Mouse (Mus musculus): ENCODE results near the gene Eml6. TPM values are rescaled to one million over a fixed set of nuclear protein-coding genes. Genes with fewer than 3 reads are reported as not detected.
"Not testable (repeated sequence)": the region's sequence is repeated elsewhere in the genome, so short reads cannot be mapped to it uniquely, and the experiment has no call there.

Eml6 gene
- polyA plus RNA-seq, 1 experiment: 39.6 TPM

DNA sequence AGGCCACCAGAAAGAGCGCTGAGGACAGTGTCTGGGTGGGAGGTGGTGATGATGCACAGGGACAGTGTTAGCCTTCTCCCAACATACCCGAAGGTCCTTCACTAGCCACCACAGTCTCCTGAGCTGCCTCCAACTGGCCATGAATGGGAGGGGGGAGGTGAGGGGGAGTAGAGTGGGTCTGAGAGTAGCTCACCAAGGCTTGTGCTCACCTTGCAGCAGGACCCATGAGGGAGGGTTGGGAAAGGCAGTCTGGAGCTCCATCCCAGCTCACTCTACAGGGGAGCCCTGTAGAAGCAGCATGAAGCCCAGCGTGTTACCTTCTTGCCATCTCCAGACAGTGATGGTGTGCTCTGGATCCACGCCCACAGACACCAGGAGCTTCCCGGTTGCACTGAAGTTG lies 267.2 kb downstream of the Eml6 start:
- DNase-seq (ENCODE audit: extremely low spot score in 1 of 2, low spot score in 1 of 2): no peak

DNA sequence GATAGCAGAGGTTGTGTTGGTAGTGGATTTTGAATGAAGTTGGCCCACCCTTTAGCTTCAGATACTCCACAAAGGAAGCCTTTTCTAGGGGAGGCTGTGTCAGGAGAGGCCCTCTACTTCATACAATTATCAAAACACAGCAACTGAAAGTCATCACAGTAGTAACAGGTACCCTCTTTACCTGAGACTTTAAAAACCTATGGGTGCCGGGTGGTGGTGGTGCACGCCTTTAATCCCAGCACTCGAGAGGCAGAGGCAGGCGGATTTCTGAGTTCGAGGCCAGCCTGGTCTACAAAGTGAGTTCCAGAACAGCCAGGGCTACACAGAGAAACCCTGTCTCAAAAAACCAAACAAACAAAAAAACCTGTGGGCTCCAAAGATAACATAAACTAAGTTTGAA lies 269.8 kb downstream of the Eml6 start:
- not testable (repeated sequence) for DNase-seq (ENCODE audit: extremely low spot score in 1 of 2, low spot score in 1 of 2)

DNA sequence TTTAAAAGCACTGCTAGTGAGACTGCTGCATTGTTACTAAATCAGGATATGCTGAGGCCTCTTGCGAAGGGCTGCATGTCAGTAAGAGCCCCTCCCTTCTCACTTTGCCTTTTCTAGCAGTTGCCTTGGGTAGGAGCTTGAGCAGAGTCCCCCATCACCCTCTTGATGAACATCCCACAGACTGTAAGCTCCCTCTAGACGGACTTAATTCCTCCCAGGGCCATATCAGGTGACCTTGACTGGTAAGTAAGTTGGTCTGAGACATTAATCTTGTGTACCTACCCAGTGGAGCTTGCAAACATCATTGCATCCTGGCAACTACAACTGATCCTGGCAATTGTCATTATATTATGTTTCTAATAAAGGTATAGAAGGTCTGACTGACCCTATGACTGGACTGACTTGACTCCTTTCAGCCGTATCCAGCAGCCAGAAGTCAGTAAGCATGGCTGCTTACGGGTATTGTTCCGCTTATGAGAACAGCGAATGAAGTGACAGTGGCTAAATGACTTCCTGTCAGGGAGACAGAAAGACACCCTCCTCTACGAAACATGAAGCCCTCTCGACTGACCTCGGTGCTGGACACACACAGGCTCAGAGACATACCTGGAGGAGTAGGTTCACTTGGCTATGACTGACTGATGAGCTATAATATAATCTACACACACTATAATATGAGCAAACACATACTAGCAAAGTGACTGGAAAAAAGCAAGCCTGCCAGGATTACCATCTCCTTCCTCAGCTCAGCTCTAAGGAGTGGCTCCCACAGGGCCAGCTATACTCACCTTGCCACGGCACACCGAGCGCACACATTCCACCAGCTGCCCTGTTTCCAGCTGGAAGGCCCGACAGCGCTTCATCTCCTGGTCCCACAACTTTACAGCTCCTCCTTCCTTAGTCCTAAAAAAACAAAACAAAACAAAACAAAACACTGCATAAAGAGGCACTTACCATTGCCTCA lies 273.9 kb downstream of the Eml6 start:
- no peak for DNase-seq (ENCODE audit: extremely low spot score in 1 of 2, low spot score in 1 of 2)

DNA sequence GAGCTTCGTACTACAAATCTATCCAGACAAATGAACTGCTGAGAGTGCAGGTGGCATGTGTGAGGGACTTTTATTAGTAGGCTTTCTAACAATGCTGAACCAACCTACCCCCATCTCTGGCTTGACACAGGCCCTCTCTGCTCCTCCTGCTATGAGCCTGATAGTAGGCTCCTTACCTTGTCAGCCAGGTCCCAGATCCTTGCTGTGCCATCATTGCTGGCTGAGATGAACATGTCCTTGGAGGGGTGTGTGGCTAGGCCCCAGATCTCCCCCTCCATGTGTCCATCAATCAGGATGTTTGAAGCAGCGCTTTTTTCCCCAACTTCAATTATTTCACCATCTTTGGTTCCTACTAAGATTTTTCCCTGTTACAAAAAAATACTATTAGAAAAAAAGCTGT lies 274.8 kb downstream of the Eml6 start:
- DNase-seq (ENCODE audit: extremely low spot score in 1 of 2, low spot score in 1 of 2): no peak

DNA sequence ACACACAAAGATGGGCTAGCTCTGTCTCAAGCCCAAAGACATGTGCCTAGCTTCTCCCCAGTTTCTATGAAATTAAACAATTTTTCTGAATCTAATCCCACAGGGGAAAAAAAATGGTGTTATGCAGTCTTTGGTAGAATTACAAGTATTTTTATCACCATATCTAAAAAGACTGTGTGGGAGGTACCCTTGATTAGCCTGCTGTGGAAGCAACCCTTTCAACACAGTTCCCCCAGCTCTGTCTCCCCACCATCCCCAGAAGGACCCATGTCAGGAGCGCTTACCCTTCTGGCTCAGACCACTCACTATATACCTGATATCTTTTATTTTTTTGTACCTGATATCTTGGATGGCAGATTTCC lies 276.4 kb downstream of the Eml6 start:
- no peak for DNase-seq (ENCODE audit: extremely low spot score in 1 of 2, low spot score in 1 of 2)

DNA sequence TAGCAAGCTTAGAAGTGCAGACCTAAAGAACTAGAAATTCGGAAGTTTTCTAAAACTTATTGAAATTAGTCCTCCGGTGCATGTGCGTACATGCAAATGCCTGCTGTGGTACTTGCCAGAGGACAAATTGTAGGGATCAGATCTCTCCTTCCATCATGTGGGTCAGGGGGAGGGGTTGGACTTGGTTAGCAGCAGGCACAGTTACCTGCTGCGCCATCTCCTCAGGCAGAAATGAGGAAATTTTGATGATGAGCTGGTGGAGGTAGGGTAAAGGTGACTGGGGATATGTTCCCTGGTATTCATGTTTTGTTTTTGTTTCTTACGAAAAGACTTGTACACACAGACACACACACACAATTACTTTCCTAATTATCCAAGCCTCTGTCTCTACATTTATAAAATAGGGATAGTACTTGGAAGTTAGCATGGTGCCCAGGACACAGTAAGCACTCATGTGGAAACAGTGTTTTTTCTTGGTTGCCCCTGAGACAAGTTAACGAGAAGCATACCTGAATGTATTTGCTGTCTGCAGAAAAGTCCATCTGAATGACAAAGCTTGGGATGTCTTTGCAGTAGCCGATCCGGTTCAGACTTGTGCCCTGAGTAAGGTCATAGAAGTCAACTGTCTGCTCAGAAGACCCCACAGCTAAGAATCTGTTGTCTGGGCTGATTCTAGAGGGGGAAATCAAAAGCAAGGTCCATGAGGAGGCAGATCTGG lies 276.9 kb downstream of the Eml6 start:
- no peak for DNase-seq (ENCODE audit: extremely low spot score in 1 of 2, low spot score in 1 of 2)

DNA sequence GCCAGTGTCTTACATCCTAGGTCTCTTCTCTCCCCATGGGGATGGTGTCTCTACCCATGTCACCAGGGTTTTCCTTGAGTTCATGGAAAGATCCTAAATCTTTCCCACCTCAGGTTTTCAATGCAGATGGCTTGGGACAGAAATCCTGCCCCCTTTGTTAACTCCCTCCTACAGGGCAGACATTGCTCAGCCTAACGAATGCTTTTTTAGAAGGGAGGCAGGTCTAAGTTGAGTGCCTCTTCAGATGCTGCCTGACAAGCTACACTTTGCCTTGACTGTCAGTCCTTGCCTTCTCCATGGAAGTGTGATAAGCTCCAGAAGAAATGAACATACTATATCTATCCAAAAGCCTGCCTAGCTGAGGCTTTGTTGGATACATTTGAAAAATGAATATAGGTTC lies 278.0 kb downstream of the Eml6 start:
- DNase-seq (ENCODE audit: extremely low spot score in 1 of 2, low spot score in 1 of 2): no peak

DNA sequence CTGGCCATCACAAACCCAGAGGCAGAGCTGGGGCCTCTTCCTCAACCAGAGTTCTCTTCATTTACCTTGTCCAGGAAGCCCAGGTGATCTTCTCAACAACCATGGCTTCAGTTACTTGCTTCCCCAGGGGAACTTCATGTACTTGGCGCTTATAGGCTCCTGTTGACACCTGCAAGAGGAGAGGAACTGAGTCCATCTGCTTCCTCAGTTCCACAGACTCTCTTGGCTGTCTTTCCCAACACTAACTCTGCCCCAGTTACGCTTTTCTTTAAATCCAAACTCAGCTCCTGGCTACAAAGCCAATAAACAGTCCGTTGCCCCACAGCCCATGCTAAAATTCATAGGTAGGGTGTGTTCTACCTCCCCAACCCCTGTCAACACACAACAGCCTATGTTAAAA lies 278.5 kb downstream of the Eml6 start:
- DNase-seq (ENCODE audit: extremely low spot score in 1 of 2, low spot score in 1 of 2): no peak

DNA sequence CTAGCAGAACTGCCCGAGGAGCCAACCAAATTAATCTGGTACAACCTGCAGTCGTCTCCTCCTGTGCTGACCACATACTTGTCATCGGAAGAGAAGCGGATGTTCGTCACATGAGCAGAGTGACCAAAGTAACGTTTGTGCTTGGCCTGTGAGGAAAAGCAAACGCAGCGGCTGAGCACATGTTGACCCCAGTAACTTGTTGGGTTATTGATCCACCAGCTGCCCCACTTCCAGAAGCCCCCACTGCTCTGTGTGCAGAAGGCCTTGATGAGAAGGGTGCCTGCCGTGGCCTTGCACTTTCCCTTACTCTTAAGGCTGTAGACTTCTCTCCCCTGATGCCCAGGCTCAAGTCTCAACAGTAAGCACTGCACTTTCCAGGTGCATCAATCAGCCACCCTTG lies 279.6 kb downstream of the Eml6 start:
- no peak for DNase-seq (ENCODE audit: extremely low spot score in 1 of 2, low spot score in 1 of 2)

DNA sequence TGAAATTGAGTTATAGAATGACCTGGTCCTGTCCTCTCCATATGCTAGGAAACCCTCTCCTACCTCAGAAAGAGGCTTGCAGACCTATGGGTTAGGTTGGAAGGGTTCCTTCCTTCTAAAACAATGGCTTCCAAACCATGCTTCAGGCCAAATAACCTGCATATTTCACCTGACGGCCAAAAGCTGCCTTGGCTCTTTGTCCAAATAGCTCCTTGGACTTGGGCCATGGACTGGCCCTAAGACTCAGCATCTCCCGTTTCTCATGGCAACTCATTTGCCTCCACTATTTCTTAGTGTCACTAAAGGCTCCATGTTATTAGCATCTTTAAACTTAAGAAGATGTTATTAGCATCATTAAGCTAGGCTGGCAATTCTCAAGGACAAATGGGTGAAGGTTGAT lies 280.3 kb downstream of the Eml6 start:
- DNase-seq (ENCODE audit: extremely low spot score in 1 of 2, low spot score in 1 of 2): no peak

DNA sequence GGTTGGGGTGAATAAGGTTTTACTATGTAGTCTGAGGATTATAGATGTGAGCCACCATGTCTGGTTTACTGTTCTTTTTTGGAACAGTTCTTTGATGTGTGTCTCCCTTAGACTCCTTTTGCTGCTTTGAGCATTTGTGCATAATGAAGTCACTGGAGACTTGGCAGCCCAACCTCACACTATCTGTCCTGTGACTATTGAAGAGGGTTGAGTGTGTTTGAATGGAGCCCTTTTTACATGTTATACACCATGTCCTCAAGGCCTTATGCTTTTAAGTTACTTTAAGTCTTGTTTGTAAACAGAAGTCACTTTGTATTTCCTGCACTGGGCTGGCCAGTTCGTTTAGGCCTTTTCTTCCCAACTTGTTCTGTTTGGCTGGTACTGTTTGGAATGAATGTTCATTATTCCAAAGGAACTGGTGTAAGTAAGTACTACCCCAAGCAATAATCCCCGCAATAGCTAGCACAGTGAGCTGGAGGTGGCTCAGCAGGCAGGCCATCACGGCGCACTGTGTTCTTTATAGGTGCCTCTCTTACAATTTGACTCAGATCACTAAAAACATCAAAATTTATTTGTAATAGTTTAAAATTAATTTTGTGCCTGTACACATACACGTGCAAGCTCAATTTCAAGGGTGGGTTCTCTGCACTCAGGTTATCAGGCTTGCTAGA lies 280.9 kb downstream of the Eml6 start:
- DNase-seq (ENCODE audit: extremely low spot score in 1 of 2, low spot score in 1 of 2): no peak

DNA sequence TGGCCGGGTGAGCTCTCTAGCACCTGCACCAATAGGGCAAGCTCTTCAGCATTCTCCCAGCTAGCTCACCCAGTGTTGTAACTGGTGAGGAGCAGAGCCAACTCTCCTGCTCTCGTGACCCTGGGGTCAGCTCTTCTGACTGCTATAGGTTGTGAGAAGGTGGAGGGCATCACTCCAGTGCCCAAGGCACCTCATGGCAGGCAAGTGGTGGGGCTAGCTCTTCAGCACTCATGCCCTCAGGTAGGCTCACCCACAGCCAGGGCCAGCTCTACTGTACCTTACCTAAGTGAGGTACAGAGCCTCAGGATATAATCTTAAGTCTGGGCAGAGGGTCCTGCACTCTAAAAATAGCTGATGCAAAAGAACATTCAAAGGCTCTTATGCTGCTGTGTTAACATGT lies 286.1 kb downstream of the Eml6 start:
- no peak for DNase-seq (ENCODE audit: extremely low spot score in 1 of 2, low spot score in 1 of 2)

DNA sequence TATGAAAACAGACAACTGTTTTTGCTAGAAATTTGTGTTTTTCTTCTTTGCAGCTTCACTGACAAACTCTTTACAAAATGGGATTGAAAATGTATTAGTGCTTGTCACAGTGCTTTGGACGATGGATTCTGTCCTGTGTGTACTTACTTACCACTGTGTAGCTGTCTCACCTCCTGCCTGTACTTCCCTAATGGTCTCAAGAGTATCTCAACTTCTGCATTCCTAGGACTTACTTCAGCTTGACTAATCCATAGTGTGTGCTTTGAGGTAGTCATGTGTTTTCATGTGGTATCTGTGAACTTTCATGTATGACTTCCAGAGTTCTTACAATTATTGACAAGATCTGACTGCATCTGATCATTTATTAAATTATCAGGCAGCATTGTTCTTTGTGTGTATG lies 297.9 kb downstream of the Eml6 start:
- DNase-seq (ENCODE audit: extremely low spot score in 1 of 2, low spot score in 1 of 2): no peak

DNA sequence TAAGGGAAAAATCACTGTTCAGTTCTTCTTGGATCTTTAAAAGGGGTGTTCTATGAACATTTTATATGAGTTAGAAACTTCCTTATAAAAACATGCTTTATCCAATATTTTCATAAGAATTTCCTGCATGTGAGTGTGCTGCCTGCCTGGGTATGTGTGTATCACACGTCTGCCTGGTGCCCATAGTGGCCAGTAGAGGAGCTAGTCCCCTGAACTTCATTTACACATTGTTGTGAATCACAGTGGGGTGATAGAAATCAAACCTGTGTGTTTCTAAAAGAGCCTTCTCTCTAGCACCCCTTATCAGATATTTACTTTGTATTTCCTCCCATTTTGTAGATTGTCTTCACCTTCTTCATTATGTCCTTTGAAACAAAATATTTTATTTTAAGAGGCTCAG lies 300.2 kb downstream of the Eml6 start:
- DNase-seq (ENCODE audit: extremely low spot score in 1 of 2, low spot score in 1 of 2): no peak

DNA sequence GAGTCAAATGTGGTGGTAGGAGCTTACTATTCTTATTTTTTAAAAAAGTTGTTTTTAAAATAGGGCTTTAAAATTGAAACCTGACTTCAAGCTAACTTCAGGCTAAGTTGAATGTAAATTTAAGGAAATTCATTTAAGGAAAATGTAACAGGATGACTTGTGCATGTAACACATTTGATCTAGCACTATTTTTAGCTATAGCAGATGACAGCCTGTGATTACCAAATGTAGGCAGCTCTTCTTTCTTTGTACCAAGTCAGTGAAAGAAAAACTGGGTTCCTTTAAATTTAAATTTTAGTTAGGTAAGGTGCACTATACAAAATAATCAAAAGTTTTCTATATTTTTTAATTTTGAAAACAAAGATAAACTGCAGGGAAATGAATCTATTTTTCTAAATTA lies 300.7 kb downstream of the Eml6 start:
- DNase-seq (ENCODE audit: extremely low spot score in 1 of 2, low spot score in 1 of 2): peak in 1 of 2 experiments; percentile 53

DNA sequence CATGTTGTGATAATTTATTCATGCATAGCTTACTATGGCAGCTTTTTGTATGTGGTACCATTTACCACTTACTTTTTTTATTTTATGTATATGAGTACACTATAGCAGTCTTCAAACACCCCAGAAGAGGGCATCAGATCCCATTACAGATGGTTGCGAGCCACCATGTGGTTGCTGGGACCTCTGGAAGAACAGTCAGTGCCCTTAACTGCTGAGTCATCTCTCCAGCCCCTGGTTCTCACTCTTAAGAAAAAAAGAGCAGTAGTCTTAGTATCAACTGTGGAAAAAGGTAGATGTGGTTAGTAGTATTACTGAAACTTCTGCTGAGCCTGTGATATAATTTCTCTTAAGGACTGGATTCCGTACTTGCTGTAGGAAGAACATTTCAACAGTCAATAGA lies 301.6 kb downstream of the Eml6 start:
- no peak for DNase-seq (ENCODE audit: extremely low spot score in 1 of 2, low spot score in 1 of 2)

DNA sequence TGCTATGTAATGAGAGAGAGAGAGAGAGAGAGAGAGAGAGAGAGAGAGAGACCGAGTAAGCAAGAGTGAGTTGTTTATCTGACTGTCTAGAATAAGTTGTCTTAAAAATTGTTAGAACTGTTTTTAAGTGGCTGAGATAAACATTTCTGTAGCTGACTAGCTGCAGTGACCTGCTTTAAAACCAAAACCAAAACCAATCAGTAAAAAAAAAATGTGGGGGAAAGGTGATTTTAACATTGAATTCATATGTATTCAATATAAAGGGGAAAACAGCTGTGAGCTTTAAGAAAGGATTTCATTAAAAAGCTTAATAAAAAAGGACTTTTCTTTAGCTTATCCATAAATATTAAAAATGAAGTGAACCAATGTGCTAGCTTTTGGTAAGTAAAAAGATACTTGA lies 306.2 kb downstream of the Eml6 start:
- DNase-seq (ENCODE audit: extremely low spot score in 1 of 2, low spot score in 1 of 2): no peak

DNA sequence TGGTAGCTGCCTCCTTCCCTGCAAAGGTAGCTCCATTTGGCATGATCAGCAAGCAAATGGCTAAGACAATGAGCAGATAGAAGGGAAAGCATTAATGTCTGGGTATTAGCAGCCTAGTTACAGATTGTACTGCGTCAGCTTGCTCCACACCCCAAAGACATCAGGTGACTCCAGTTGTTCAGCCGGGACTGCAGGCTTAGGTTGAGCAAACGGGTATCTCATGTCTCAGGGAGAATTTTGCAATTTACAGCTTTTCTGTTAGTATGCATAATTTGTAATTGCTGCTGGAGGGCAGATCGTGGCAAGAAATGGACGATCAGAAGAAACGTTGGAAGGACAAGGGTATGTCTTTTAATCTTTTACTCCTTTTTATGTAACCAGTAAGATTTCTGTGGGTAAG lies 307.3 kb downstream of the Eml6 start:
- peak; percentile 38 to 67 for DNase-seq (ENCODE audit: extremely low spot score in 1 of 2, low spot score in 1 of 2)

DNA sequence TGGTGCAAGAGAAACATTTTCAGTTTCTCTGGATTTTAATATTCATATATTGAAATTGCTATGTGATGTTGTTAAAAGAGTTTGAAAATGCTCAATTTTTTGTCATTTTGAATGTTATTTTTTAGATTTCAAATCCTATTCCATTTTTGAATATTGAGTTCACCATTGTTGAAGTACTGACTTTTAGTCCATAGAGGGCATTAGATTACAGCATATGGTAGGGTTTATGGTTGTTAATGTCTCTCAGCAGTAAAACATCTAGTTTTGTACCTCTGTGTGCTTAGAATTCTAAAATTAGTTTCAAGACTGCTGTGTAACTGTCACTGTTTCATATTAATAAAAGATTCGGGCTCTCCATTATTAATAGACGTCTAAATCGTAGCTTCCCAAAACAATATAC lies 310.3 kb downstream of the Eml6 start:
- no peak for DNase-seq (ENCODE audit: extremely low spot score in 1 of 2, low spot score in 1 of 2)

DNA sequence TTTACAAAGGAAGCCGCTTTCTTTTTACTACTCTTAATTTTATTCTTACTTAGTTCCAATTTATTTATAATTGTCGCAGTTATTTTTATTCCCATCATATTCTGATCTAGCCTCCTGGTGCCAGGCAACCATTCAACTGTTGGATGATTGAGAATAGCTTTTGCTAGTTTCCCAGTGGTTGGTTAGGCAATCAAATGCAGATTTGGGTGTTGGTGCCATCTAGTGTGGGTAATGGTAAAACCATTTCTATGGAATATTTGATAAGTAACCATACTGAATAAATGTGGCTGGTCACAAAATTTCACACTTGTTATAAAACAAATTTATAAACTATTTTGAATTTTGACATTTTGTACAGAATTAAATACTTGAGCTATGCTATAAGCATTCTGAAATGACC lies 311.0 kb downstream of the Eml6 start:
- DNase-seq (ENCODE audit: extremely low spot score in 1 of 2, low spot score in 1 of 2): peak in 1 of 2 experiments; percentile 71

DNA sequence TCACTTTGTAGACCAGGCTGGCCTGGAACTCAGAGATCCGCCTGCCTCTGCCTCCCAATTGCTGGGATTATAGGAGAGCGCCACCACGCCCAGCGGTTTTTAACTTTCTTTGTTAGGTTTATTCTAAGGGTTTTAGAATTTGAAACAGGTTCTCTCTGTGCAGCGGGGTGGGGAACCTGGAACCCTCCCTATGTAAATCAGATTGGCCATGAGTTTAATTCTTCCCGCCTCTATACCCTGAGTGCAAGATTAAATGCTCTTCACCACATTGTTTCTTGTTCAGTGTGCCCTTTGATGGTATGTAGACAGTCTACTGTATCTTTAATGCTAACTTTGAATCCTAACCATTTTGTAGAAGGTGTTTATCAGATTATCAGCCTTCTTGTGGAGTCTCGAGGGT lies 311.7 kb downstream of the Eml6 start:
- DNase-seq (ENCODE audit: extremely low spot score in 1 of 2, low spot score in 1 of 2): no peak

DNA sequence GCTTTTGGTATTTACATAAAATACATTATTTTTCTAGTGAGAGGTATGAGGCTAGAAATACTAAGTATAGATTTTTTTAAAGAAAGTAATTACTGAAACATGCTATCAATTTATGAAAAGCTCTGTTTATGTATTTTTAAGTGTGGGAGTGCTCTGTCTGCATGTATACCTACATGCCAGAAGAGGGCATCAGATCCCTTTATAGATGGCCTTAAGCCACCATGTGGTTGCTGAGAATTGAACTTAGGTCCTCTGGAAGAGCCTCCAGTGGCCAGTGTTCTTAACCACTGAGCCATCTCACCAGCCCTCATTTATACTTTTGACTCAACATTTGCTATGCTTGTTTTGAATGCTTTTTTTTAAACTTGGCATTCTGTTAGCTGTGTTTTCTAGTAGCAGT lies 316.3 kb downstream of the Eml6 start:
- no peak for DNase-seq (ENCODE audit: extremely low spot score in 1 of 2, low spot score in 1 of 2)
